8 mouse cellular contexts compared by ENCODE assay signal in the genomic region with DNA sequence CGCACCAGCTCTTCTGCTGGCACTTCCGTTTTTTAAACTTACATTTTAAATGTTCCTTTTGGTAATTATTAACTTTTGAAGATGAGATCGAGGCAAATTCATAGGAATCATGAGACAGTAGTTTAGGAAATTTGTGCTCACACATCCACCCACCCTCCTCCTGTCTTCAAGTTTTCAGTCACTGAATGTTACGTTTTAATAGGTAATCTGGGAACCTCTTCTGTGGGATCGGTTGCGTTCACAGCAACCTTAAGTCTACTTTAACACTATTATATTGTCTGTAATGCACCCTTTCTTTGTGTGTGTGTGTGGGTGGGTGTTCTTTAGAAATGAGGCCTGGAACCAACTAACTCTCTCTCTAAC. TPM values are rescaled to one million over a fixed set of nuclear protein-coding genes. Genes with fewer than 3 reads are reported as not detected.
DNase-seq lines count a peak whose midpoint lies in the region; ATAC-seq and TF ChIP-seq lines count a peak whose summit lies in the region.

No protein-coding gene starts in this region.

- no peaks in the 10 kb centered on the region for H3K36me3 ChIP-seq in limb, embryonic 15.5 days
- no peaks in the 10 kb centered on the region for H3K36me3 ChIP-seq in stomach, embryonic 15.5 days

- H3K4me3 ChIP-seq in gastrocnemius, adult 2 months = peak overlapping the region; percentile 89
- H3K4me3 ChIP-seq in limb, embryonic 15.5 days = peak overlapping the region; percentile 79
- H3K4me3 ChIP-seq in stomach, embryonic 15.5 days (replicated peaks) = peak overlapping the region; percentile 83

- no peak for DNase-seq in gastrocnemius, adult 2 months
- no peak for DNase-seq in gastrocnemius, adult 8-10 months (ENCODE audit: low spot score in 2 of 2)
- DNase-seq in right cerebral cortex, adult 18-20 months = peak; percentile 39
- DNase-seq in right cerebral cortex, postnatal 36 days (ENCODE audit: low spot score in 2 of 2) = no peak
- no peak for DNase-seq in layer of hippocampus, postnatal 10 days (ENCODE audit: low spot score in 2 of 2)
- no peak for DNase-seq in urinary bladder, postnatal 4 days (ENCODE audit: low spot score in 2 of 2)

- no peak for ATAC-seq in limb, embryonic 15.5 days (ENCODE audit: insufficient number of reproducible peaks, low FRiP score, low TSS enrichment, low read depth)
- no peak for ATAC-seq in stomach, embryonic 15.5 days (ENCODE audit: insufficient read depth, low FRiP score, low read depth)

- no peak for TF ChIP-seq CTCF in gastrocnemius, adult 2 months (IDR thresholded peaks at IDR 0.05)

- H3K27ac ChIP-seq in gastrocnemius, adult 2 months = peak overlapping the region; percentile 97
- H3K27ac ChIP-seq in limb, embryonic 15.5 days = peak overlapping the region; percentile 98
- H3K27ac ChIP-seq in stomach, embryonic 15.5 days = peak overlapping the region; percentile 98

- intact Hi-C loops in gastrocnemius, adult 2 months (cut with DNase I) = loop anchor here (2.0 to 5.0 kb wide), 2 partner anchors 47 to 128 kb away; no protein-coding TSS in a partner anchor

- no peak overlapping the region for H3K9ac ChIP-seq in limb, embryonic 15.5 days
- H3K9ac ChIP-seq in stomach, embryonic 15.5 days = no peak overlapping the region

- peaks cover 7% of the 10 kb centered on the region; the same call in 1 of the 2 replicates for H3K4me1 ChIP-seq in limb, embryonic 15.5 days
- H3K4me1 ChIP-seq in stomach, embryonic 15.5 days = no peaks in the 10 kb centered on the region

- no peaks in the 10 kb centered on the region for H3K9me3 ChIP-seq in limb, embryonic 15.5 days
- H3K9me3 ChIP-seq in stomach, embryonic 15.5 days = no peaks in the 10 kb centered on the region

- H3K4me2 ChIP-seq in limb, embryonic 15.5 days = peak overlapping the region; percentile 67
- H3K4me2 ChIP-seq in stomach, embryonic 15.5 days = peak overlapping the region; percentile 59

- H3K27me3 ChIP-seq in limb, embryonic 15.5 days = no peaks in the 10 kb centered on the region
- no peaks in the 10 kb centered on the region for H3K27me3 ChIP-seq in stomach, embryonic 15.5 days (replicated peaks)

- 10% methylated on average over 6 of the region's 6 CpGs for WGBS in limb, embryonic 15.5 days
- WGBS in stomach, embryonic 15.5 days = 16% methylated on average over 6 of the region's 6 CpGs

RNA-seq across cellular contexts. Expression of a gene that starts 0.3 kb away (rescaled TPM):
- total RNA-seq in gastrocnemius, adult 2 months (2021) = 10 to 100 TPM; 16.4 to 29.2 TPM
- 10 to 100 TPM; 12.6 to 15.2 (median 14.7) TPM for total RNA-seq in gastrocnemius, adult 8-10 months (2022)
- 15.8 and 16.2 TPM in 2 replicates for polyA plus RNA-seq in limb, embryonic 15.5 days (2015; fragmentation: Nextera tagmentation; extraction: Ambion mirVana)
- 14.5 and 17.2 TPM in 2 replicates for polyA plus RNA-seq in stomach, embryonic 15.5 days (2015; fragmentation: Nextera tagmentation; extraction: Ambion mirVana)
- 10 to 100 TPM; 56.6 to 63.4 TPM for total RNA-seq in layer of hippocampus, postnatal 10 days (2021)
